Mouse (Mus musculus) MEL (cell line): ENCODE measurements at regions not wholly inside any gene's neighbourhood (a gene's known extent, or its start where the extent isn't known, plus 50 kb on each side); places are given as distances from the start of the nearest gene placed in this dataset.

ENCODE experiments used
- BHLHE40 ChIP-seq: IDR thresholded peaks from 2 replicates; pipeline ENCODE4 v1.6.1; 2012; ENCODE audit warnings: low read depth, mild to moderate bottlenecking, inconsistent platforms, low read length, improper control_type of control experiment, borderline replicate concordance
- CTCF ChIP-seq, 3 experiments: IDR thresholded peaks in 2 of 3; conservative IDR thresholded peaks in 1 of 3; 2 replicates each; pipeline ENCODE4 v1.5.1; 2011 to 2012; ENCODE audit warnings: low read length in 3 of 3, low read depth in 2 of 3, mild to moderate bottlenecking in 2 of 3, improper control_type of control experiment in 1 of 3, inconsistent platforms in 1 of 3, mixed read lengths in 1 of 3, moderate library complexity in 1 of 3; ENCODE audit not compliant: control insufficient read depth in 1 of 3, insufficient read depth in 1 of 3, poor library complexity in 1 of 3, severe bottlenecking in 1 of 3
- MAFK ChIP-seq: IDR thresholded peaks from 2 replicates; pipeline ENCODE4 v1.6.1; 2011; ENCODE audit warnings: low read depth, mild to moderate bottlenecking, low read length, improper control_type of control experiment, borderline replicate concordance
- MYC ChIP-seq: IDR thresholded peaks from 2 replicates; pipeline ENCODE4 v1.6.1; 2011; ENCODE audit warnings: low read depth, mild to moderate bottlenecking, low read length, improper control_type of control experiment, moderate library complexity
- NELFE ChIP-seq: IDR thresholded peaks from 2 replicates; pipeline ENCODE4 v1.6.1; 2011; ENCODE audit warnings: low read depth, low read length, improper control_type of control experiment
- NRF1 ChIP-seq: IDR thresholded peaks from 2 replicates; pipeline ENCODE4 v1.6.1; 2014; ENCODE audit warnings: low read depth, mild to moderate bottlenecking, inconsistent platforms, low read length, improper control_type of control experiment, moderate library complexity; ENCODE audit not compliant: poor library complexity, insufficient read depth, severe bottlenecking
- POLR2A ChIP-seq, 2 experiments: IDR thresholded peaks; 2 replicates each; pipeline ENCODE4 v1.6.1; 2011 to 2012; ENCODE audit warnings: low read length in 2 of 2, mild to moderate bottlenecking in 2 of 2, control low read depth in 1 of 2, improper control_type of control experiment in 1 of 2, low read depth in 1 of 2, moderate library complexity in 1 of 2; ENCODE audit not compliant: control insufficient read depth in 1 of 2, insufficient read depth in 1 of 2, poor library complexity in 1 of 2
- POLR2AphosphoS5 ChIP-seq: IDR thresholded peaks from 2 replicates; pipeline ENCODE4 v1.6.1; 2012; ENCODE audit warnings: low read depth, borderline replicate concordance, mild to moderate bottlenecking, inconsistent platforms, low read length, moderate library complexity, mixed read lengths
- RCOR1 ChIP-seq: IDR thresholded peaks from 2 replicates; pipeline ENCODE4 v1.6.1; 2012; ENCODE audit warnings: low read depth, mild to moderate bottlenecking, inconsistent platforms, low read length, improper control_type of control experiment
- ZKSCAN1 ChIP-seq: IDR thresholded peaks from 2 replicates; pipeline ENCODE4 v1.6.1; 2012; ENCODE audit warnings: low read depth, mild to moderate bottlenecking, inconsistent platforms, low read length, improper control_type of control experiment, moderate library complexity
- ZMIZ1 ChIP-seq: IDR thresholded peaks from 2 replicates; pipeline ENCODE4 v1.6.1; 2012; ENCODE audit warnings: low read depth, mild to moderate bottlenecking, inconsistent platforms, low read length, improper control_type of control experiment, moderate library complexity
- ZNF384 ChIP-seq: IDR thresholded peaks from 2 replicates; pipeline ENCODE4 v1.6.1; 2012; ENCODE audit warnings: low read depth, mild to moderate bottlenecking, inconsistent platforms, low read length, improper control_type of control experiment

- no peak for TF ChIP-seq ZMIZ1
- TF ChIP-seq POLR2AphosphoS5 = no peak
- TF ChIP-seq ZKSCAN1 = no peak
- no peak for TF ChIP-seq MYC
- TF ChIP-seq NRF1 = no peak
- TF ChIP-seq BHLHE40 = no peak
- TF ChIP-seq RCOR1 = no peak
- no peak for TF ChIP-seq MAFK
- TF ChIP-seq NELFE = no peak
- TF ChIP-seq CTCF (IDR thresholded peaks at IDR 0.05 in 2 of 3, conservative IDR thresholded peaks at IDR 0.05 in 1 of 3; ENCODE audit: control insufficient read depth in 1 of 3, insufficient read depth in 1 of 3, low read depth in 2 of 3, low read length in 3 of 3, poor library complexity in 1 of 3, severe bottlenecking in 1 of 3) = no peak
- TF ChIP-seq ZNF384 = no peak
- no peak for TF ChIP-seq POLR2A (IDR thresholded peaks at IDR 0.05; ENCODE audit: control insufficient read depth in 1 of 2, insufficient read depth in 1 of 2, low read depth in 1 of 2, low read length in 2 of 2, poor library complexity in 1 of 2)
Observed at GRCm38 (mm10) chr17:62171532-62171931, 709.6 kb downstream of the Efna5 start.
